Mouse (Mus musculus) layer of hippocampus, adult 11-12 months (tissue): ENCODE data around the gene Eml5.
A peak's percentile ranks its signal among the peaks of the same experiment; 100 is the strongest.

Experiments used
- DNase-seq: peaks from one replicate; pipeline ENCODE4 v3.0.0; 2022; ENCODE audit warnings: low spot score

Eml5 gene

GRCm38 (mm10) chr12:98833901-98834300, 67.4 kb downstream of the Eml5 start:
- DNase-seq, result no peak

GRCm38 (mm10) chr12:98832929-98833598, 68.2 kb downstream of the Eml5 start:
- DNase-seq, result no peak

- no peak for DNase-seq
Measured at GRCm38 (mm10) chr12:98831122-98831521, 70.2 kb downstream of the Eml5 start.

- DNase-seq, result no peak
Measured at GRCm38 (mm10) chr12:98820781-98821180, 80.5 kb downstream of the Eml5 start.

GRCm38 (mm10) chr12:98804078-98804748, 97.1 kb downstream of the Eml5 start:
- no peak for DNase-seq

- DNase-seq, result no peak
Measured at GRCm38 (mm10) chr12:98802245-98802644, 99.0 kb downstream of the Eml5 start.

GRCm38 (mm10) chr12:98800334-98800733, 101.0 kb downstream of the Eml5 start:
- DNase-seq, result no peak

GRCm38 (mm10) chr12:98795731-98796318, 105.5 kb downstream of the Eml5 start:
- DNase-seq, result no peak

- DNase-seq, result no peak
Measured at GRCm38 (mm10) chr12:98784251-98784650, 117.0 kb downstream of the Eml5 start.

GRCm38 (mm10) chr12:98779148-98779547, 122.1 kb downstream of the Eml5 start:
- peak; percentile 40 for DNase-seq

GRCm38 (mm10) chr12:98777509-98777908, 123.8 kb downstream of the Eml5 start:
- no peak for DNase-seq

- no peak for DNase-seq
Measured at GRCm38 (mm10) chr12:98766241-98766640, 135.0 kb downstream of the Eml5 start.

- DNase-seq, result no peak
Measured at GRCm38 (mm10) chr12:98759700-98760099, 141.6 kb downstream of the Eml5 start.

GRCm38 (mm10) chr12:98757636-98758035, 143.6 kb downstream of the Eml5 start:
- no peak for DNase-seq

- no peak for DNase-seq
Measured at GRCm38 (mm10) chr12:98747380-98747753, 153.9 kb downstream of the Eml5 start.

- peak; percentile 93 for DNase-seq
Measured at GRCm38 (mm10) chr12:98746746-98747379, 154.4 kb downstream of the Eml5 start, which contains the start of gene Zc3h14. Gene Zc3h14 (plus strand): TSS chr12:98746964.

GRCm38 (mm10) chr12:98746131-98746530, 155.2 kb downstream of the Eml5 start:
- DNase-seq, result peak; percentile 54

- no peak for DNase-seq
Measured at GRCm38 (mm10) chr12:98745626-98746025, 155.7 kb downstream of the Eml5 start.

- DNase-seq, result no peak
Measured at GRCm38 (mm10) chr12:98741011-98741501, 160.2 kb downstream of the Eml5 start.

- no peak for DNase-seq
Measured at GRCm38 (mm10) chr12:98737801-98738350, 163.4 kb downstream of the Eml5 start.

- DNase-seq, result no peak
Measured at GRCm38 (mm10) chr12:98736951-98737800, 164.1 kb downstream of the Eml5 start, which contains the start of gene Ptpn21. Gene Ptpn21 (minus strand): TSS chr12:98737405.
